In genomic region chr17:14595525-14595924, GRCm38 (mm10) we compare ENCODE assay signal across 29 mouse cellular contexts.
DNase-seq lines count a peak whose midpoint lies in the region; ATAC-seq and TF ChIP-seq lines count a peak whose summit lies in the region.
"Had no signal": no experiment of that assay in that cellular context is flagged by ENCODE, and none has a peak within 500 bp of the region (broad histone marks: within the 10 kb centered on the region; RNA-seq: fewer than 3 reads in every experiment).

No protein-coding gene starts in this region.

- no peak overlapping the region for H3K9ac ChIP-seq in heart, embryonic 13.5 days
- no peak overlapping the region for H3K9ac ChIP-seq in lung, postnatal 0 days (replicated peaks; ENCODE audit: low read depth)
- H3K9ac ChIP-seq in embryonic facial prominence, embryonic 13.5 days = no peak overlapping the region
- no peak overlapping the region for H3K9ac ChIP-seq in hindbrain, postnatal 0 days (replicated peaks; ENCODE audit: low read length)
- H3K9ac ChIP-seq: hindbrain, embryonic 15.5 days; liver, embryonic 14.5 days; midbrain, embryonic 12.5 days; neural tube, embryonic 12.5 days had no signal

- peak overlapping the region; percentile 44; the same call in 1 of the 2 replicates for H3K27ac ChIP-seq in heart, embryonic 13.5 days (replicated peaks)
- no peak overlapping the region for H3K27ac ChIP-seq in lung, postnatal 0 days (ENCODE audit: low read length)
- peak overlapping the region; percentile 89 for H3K27ac ChIP-seq in embryonic facial prominence, embryonic 13.5 days
- H3K27ac ChIP-seq in hindbrain, postnatal 0 days = no peak overlapping the region
- H3K27ac ChIP-seq: hindbrain, embryonic 10.5 days; hindbrain, embryonic 15.5 days; layer of hippocampus, adult 2 months; left cerebral cortex, adult 2 months; liver, embryonic 14.5 days; midbrain, embryonic 12.5 days; neural tube, embryonic 12.5 days; stomach, postnatal 0 days had no signal

- no peaks in the 10 kb centered on the region for H3K36me3 ChIP-seq in heart, embryonic 13.5 days
- no peaks in the 10 kb centered on the region for H3K36me3 ChIP-seq in lung, postnatal 0 days (ENCODE audit: insufficient read depth, low read length)
- no peaks in the 10 kb centered on the region for H3K36me3 ChIP-seq in embryonic facial prominence, embryonic 13.5 days
- H3K36me3 ChIP-seq in hindbrain, postnatal 0 days (ENCODE audit: insufficient read depth, low read length) = no peaks in the 10 kb centered on the region
- H3K36me3 ChIP-seq: hindbrain, embryonic 10.5 days; hindbrain, embryonic 15.5 days; midbrain, embryonic 12.5 days; neural tube, embryonic 12.5 days had no signal

- 62% methylated on average over 7 of the region's 7 CpGs for WGBS in heart, embryonic 13.5 days
- 56% methylated on average over 7 of the region's 7 CpGs for WGBS in lung, postnatal 0 days
- 36% methylated on average over 7 of the region's 7 CpGs for WGBS in embryonic facial prominence, embryonic 13.5 days
- 75% methylated on average over 7 of the region's 7 CpGs for WGBS in hindbrain, postnatal 0 days

- H3K4me2 ChIP-seq in heart, embryonic 13.5 days = no peak overlapping the region
- no peak overlapping the region for H3K4me2 ChIP-seq in lung, postnatal 0 days (replicated peaks; ENCODE audit: low read depth, low read length)
- H3K4me2 ChIP-seq in embryonic facial prominence, embryonic 13.5 days = peak overlapping the region; percentile 2; the same call in 1 of the 2 replicates
- H3K4me2 ChIP-seq in hindbrain, postnatal 0 days (ENCODE audit: low read depth, low read length) = no peak overlapping the region
- H3K4me2 ChIP-seq: hindbrain, embryonic 15.5 days; midbrain, embryonic 12.5 days; neural tube, embryonic 12.5 days had no signal

- no peak for DNase-seq in heart, postnatal 4 days
- peak; percentile 22 for DNase-seq in lung, postnatal 10 days
- no peak for DNase-seq in lung, postnatal 0 days (ENCODE audit: low spot score)
- no peak for DNase-seq in hindbrain, postnatal 0 days (ENCODE audit: low spot score)
- DNase-seq in kidney, adult 9 months = no peak
- DNase-seq: adrenal gland, postnatal 25 days; cerebellum, adult 11-12 months; kidney, adult 18-20 months; kidney, postnatal 36 days; liver; lung, adult 2 months; lung, postnatal 36 days; right cerebral cortex, adult 18-20 months; spleen, adult 18-20 months; thymus, postnatal 4 days had no signal

- no peak for TF ChIP-seq CTCF in lung, postnatal 0 days (IDR thresholded peaks at IDR 0.05)
- no peak for TF ChIP-seq CTCF in hindbrain, postnatal 0 days (IDR thresholded peaks at IDR 0.05; ENCODE audit: low read depth)

- ATAC-seq in heart, embryonic 13.5 days (ENCODE audit: extremely low read depth, insufficient number of reproducible peaks, low FRiP score, low TSS enrichment) = no peak
- ATAC-seq in lung, postnatal 0 days = no peak
- ATAC-seq in embryonic facial prominence, embryonic 13.5 days (ENCODE audit: insufficient number of reproducible peaks, insufficient read depth, low FRiP score, low TSS enrichment, low read depth) = no peak
- no peak for ATAC-seq in hindbrain, postnatal 0 days
- ATAC-seq: CD4-positive, CD25-positive, alpha-beta regulatory T cell, adult 4 months; forebrain, embryonic 14.5 days had no signal

- H3K9me3 ChIP-seq in heart, embryonic 13.5 days = no peaks in the 10 kb centered on the region
- H3K9me3 ChIP-seq in lung, postnatal 0 days (ENCODE audit: low read length) = no peaks in the 10 kb centered on the region
- no peaks in the 10 kb centered on the region for H3K9me3 ChIP-seq in embryonic facial prominence, embryonic 13.5 days
- no peaks in the 10 kb centered on the region for H3K9me3 ChIP-seq in hindbrain, postnatal 0 days (ENCODE audit: low read length)
- H3K9me3 ChIP-seq: hindbrain, embryonic 10.5 days; hindbrain, embryonic 15.5 days; megakaryocyte, embryonic 14.5 days; midbrain, embryonic 12.5 days; neural tube, embryonic 12.5 days had no signal

- H3K27me3 ChIP-seq in heart, embryonic 13.5 days (replicated peaks) = no peaks in the 10 kb centered on the region
- H3K27me3 ChIP-seq in lung, postnatal 0 days (replicated peaks; ENCODE audit: insufficient read depth, low read length) = no peaks in the 10 kb centered on the region
- no peaks in the 10 kb centered on the region for H3K27me3 ChIP-seq in embryonic facial prominence, embryonic 13.5 days
- no peaks in the 10 kb centered on the region for H3K27me3 ChIP-seq in hindbrain, postnatal 0 days (ENCODE audit: insufficient read depth, low read length)
- H3K27me3 ChIP-seq: hindbrain, embryonic 15.5 days; megakaryocyte, embryonic 14.5 days; midbrain, embryonic 12.5 days; neural tube, embryonic 12.5 days had no signal

- H3K4me3 ChIP-seq in heart, embryonic 13.5 days = no peak overlapping the region
- no peak overlapping the region for H3K4me3 ChIP-seq in lung, postnatal 0 days (ENCODE audit: low read depth, low read length)
- H3K4me3 ChIP-seq in embryonic facial prominence, embryonic 13.5 days = no peak overlapping the region
- H3K4me3 ChIP-seq in hindbrain, postnatal 0 days (ENCODE audit: low read length) = no peak overlapping the region
- H3K4me3 ChIP-seq: hindbrain, embryonic 10.5 days; hindbrain, embryonic 15.5 days; layer of hippocampus, adult 2 months; left cerebral cortex, adult 2 months; megakaryocyte, embryonic 14.5 days; midbrain, embryonic 12.5 days; myocyte; neural tube, embryonic 12.5 days had no signal

- TF ChIP-seq EP300 in lung, postnatal 0 days (IDR thresholded peaks at IDR 0.05) = no peak

- 0 out of 2 replicates have a peak, but pooled peaks cover 7% of the 10 kb centered on the region for H3K4me1 ChIP-seq in heart, embryonic 13.5 days
- no peaks in the 10 kb centered on the region for H3K4me1 ChIP-seq in lung, postnatal 0 days (ENCODE audit: insufficient read depth, low read depth, low read length)
- peaks cover 66% of the 10 kb centered on the region for H3K4me1 ChIP-seq in embryonic facial prominence, embryonic 13.5 days
- H3K4me1 ChIP-seq in hindbrain, postnatal 0 days (ENCODE audit: insufficient read depth, low read length) = no peaks in the 10 kb centered on the region
- H3K4me1 ChIP-seq: hindbrain, embryonic 10.5 days; hindbrain, embryonic 15.5 days; megakaryocyte, embryonic 14.5 days; midbrain, embryonic 12.5 days; neural tube, embryonic 12.5 days had no signal

Comparison
In these comparisons a context has a peak if more than half of its experiments do, and no peak if none do; other contexts are left out.
1. H3K27ac ChIP-seq: peak in heart, embryonic 13.5 days (single experiment) and embryonic facial prominence, embryonic 13.5 days (single experiment); none in lung, postnatal 0 days (single experiment) and hindbrain, postnatal 0 days (single experiment).